Mouse (Mus musculus) hindbrain, embryonic 10.5 days (tissue): ENCODE data around the gene Olfr1274-ps. TPM values are rescaled to one million over a fixed set of nuclear protein-coding genes. Genes with fewer than 3 reads are reported as not detected.
"Not testable (repeated sequence)": the region's sequence is repeated elsewhere in the genome, so short reads cannot be mapped to it uniquely, and the experiment has no call there.

ENCODE experiments used
- DNase-seq: peaks from one replicate; pipeline ENCODE4 v3.0.0-alpha.2; 2017; ENCODE audit warnings: low spot score
- H3K27ac ChIP-seq: fragments of 300-500 bp; sonication (generic); 2 replicates; pipeline ENCODE4 v1.5.1; 2016; ENCODE audit warnings: mild to moderate bottlenecking, moderate library complexity
- H3K27me3 ChIP-seq: fragments of 300-500 bp; sonication (generic); 2 replicates; pipeline ENCODE4 v1.6.1; 2016; ENCODE audit warnings: mild to moderate bottlenecking; ENCODE audit not compliant: poor library complexity, insufficient read depth, severe bottlenecking
- H3K36me3 ChIP-seq: fragments of 300-500 bp; sonication (generic); 2 replicates; pipeline ENCODE4 v1.6.1; 2016; ENCODE audit warnings: mild to moderate bottlenecking, moderate library complexity
- H3K4me1 ChIP-seq: fragments of 300-500 bp; sonication (generic); replicated peaks from 2 replicates; pipeline ENCODE4 v1.6.1; 2016; ENCODE audit warnings: mild to moderate bottlenecking
- H3K4me3 ChIP-seq: fragments of 300-500 bp; sonication (generic); 2 replicates; pipeline ENCODE4 v1.5.1; 2016; ENCODE audit warnings: mild to moderate bottlenecking, moderate library complexity
- H3K9me3 ChIP-seq: fragments of 300-500 bp; sonication (generic); 2 replicates; pipeline ENCODE4 v1.6.1; 2016; ENCODE audit warnings: mild to moderate bottlenecking, moderate library complexity
- WGBS: fragments of 180-500 bp; shearing (Covaris S2); methylation state at CpG from one replicate; pipeline ENCODE4 v1.1.7; 2016; 5-methylcytosine and 5-hydroxymethylcytosine counted together
- polyA plus RNA-seq: library from polyadenylated mRNA; unstranded; fragments of >200 nt; fragmentation: Nextera tagmentation; extraction: Ambion mirVana; gene quantifications from 2 replicates; pipeline ENCODE4 v1.2.1, GENCODE M21; 2016

Olfr1274-ps gene
- polyA plus RNA-seq: not detected in 2 replicates

- H3K9me3 ChIP-seq, H3K27ac ChIP-seq, H3K27me3 ChIP-seq, DNase-seq, H3K36me3 ChIP-seq, H3K4me3 ChIP-seq, H3K4me1 ChIP-seq: not testable (repeated sequence)
- WGBS: 84% methylated on average over 6 of the region's 7 CpGs
Observed at GRCm38 (mm10) chr2:90398633-90399107, at the start of gene Olfr1274-ps. Gene Olfr1274-ps, plus strand, starts transcription at chr2:90398683.

GRCm38 (mm10) chr2:90351047-90351446 lies 47.4 kb upstream of the Olfr1274-ps start:
- no CpG with 5 or more reads among the region's 6 CpGs for WGBS

GRCm38 (mm10) chr2:90351540-90351939 lies 46.9 kb upstream of the Olfr1274-ps start:
- not testable (repeated sequence) for H3K27me3 ChIP-seq, H3K36me3 ChIP-seq, H3K4me1 ChIP-seq, H3K4me3 ChIP-seq, DNase-seq, H3K27ac ChIP-seq, H3K9me3 ChIP-seq
- no CpG with 5 or more reads among the region's 3 CpGs for WGBS

More at GRCm38 (mm10) chr2:90351047-90351446, 47.4 kb upstream of the Olfr1274-ps start:
- DNase-seq, H3K27ac ChIP-seq, H3K9me3 ChIP-seq, H3K36me3 ChIP-seq, H3K4me3 ChIP-seq, H3K27me3 ChIP-seq, H3K4me1 ChIP-seq: not testable (repeated sequence)

- not testable (repeated sequence) for DNase-seq, H3K4me3 ChIP-seq, H3K27me3 ChIP-seq, H3K9me3 ChIP-seq, H3K4me1 ChIP-seq, H3K36me3 ChIP-seq, H3K27ac ChIP-seq
- WGBS: no CpG with 5 or more reads among the region's 5 CpGs
Observed at GRCm38 (mm10) chr2:90359229-90359628, 39.3 kb upstream of the Olfr1274-ps start.

GRCm38 (mm10) chr2:90360199-90360598 lies 38.3 kb upstream of the Olfr1274-ps start:
- not testable (repeated sequence) for H3K36me3 ChIP-seq, H3K9me3 ChIP-seq, DNase-seq, H3K27ac ChIP-seq, H3K4me1 ChIP-seq, H3K27me3 ChIP-seq, H3K4me3 ChIP-seq
- no CpG with 5 or more reads among the region's 4 CpGs for WGBS

GRCm38 (mm10) chr2:90414110-90414821 lies 15.8 kb downstream of the Olfr1274-ps start:
- not testable (repeated sequence) for H3K4me3 ChIP-seq, H3K9me3 ChIP-seq, H3K27me3 ChIP-seq, H3K36me3 ChIP-seq, H3K27ac ChIP-seq, DNase-seq, H3K4me1 ChIP-seq
- 82% methylated on average over 4 of the region's 4 CpGs for WGBS

GRCm38 (mm10) chr2:90422282-90422681 lies 23.8 kb downstream of the Olfr1274-ps start:
- H3K27ac ChIP-seq, H3K4me3 ChIP-seq, H3K9me3 ChIP-seq, H3K4me1 ChIP-seq, DNase-seq, H3K27me3 ChIP-seq, H3K36me3 ChIP-seq: not testable (repeated sequence)
- 87% methylated on average over 6 of the region's 6 CpGs for WGBS

GRCm38 (mm10) chr2:90424937-90425336 lies 26.5 kb downstream of the Olfr1274-ps start:
- not testable (repeated sequence) for DNase-seq, H3K9me3 ChIP-seq, H3K4me1 ChIP-seq, H3K36me3 ChIP-seq, H3K27ac ChIP-seq, H3K27me3 ChIP-seq, H3K4me3 ChIP-seq
- WGBS: no CpG with 5 or more reads among the region's 4 CpGs

- 100% methylated on average over 1 of the region's 11 CpGs for WGBS
- not testable (repeated sequence) for H3K27me3 ChIP-seq, H3K36me3 ChIP-seq, H3K4me3 ChIP-seq, H3K4me1 ChIP-seq, DNase-seq, H3K27ac ChIP-seq, H3K9me3 ChIP-seq
Observed at GRCm38 (mm10) chr2:90428988-90429717, 30.7 kb downstream of the Olfr1274-ps start.

GRCm38 (mm10) chr2:90429782-90430181 lies 31.3 kb downstream of the Olfr1274-ps start:
- no CpG with 5 or more reads among the region's 4 CpGs for WGBS
- H3K27me3 ChIP-seq, H3K36me3 ChIP-seq, DNase-seq, H3K4me3 ChIP-seq, H3K9me3 ChIP-seq, H3K27ac ChIP-seq, H3K4me1 ChIP-seq: not testable (repeated sequence)

GRCm38 (mm10) chr2:90437453-90437852 lies 39.0 kb downstream of the Olfr1274-ps start:
- not testable (repeated sequence) for DNase-seq, H3K27me3 ChIP-seq, H3K27ac ChIP-seq, H3K36me3 ChIP-seq, H3K9me3 ChIP-seq, H3K4me3 ChIP-seq, H3K4me1 ChIP-seq
- 83% methylated on average over 1 of the region's 5 CpGs for WGBS

- not testable (repeated sequence) for H3K27me3 ChIP-seq, H3K9me3 ChIP-seq, H3K4me1 ChIP-seq, H3K27ac ChIP-seq, H3K4me3 ChIP-seq, DNase-seq, H3K36me3 ChIP-seq
Observed at GRCm38 (mm10) chr2:90440169-90440568, 41.7 kb downstream of the Olfr1274-ps start.

- not testable (repeated sequence) for H3K9me3 ChIP-seq, H3K27me3 ChIP-seq, H3K4me3 ChIP-seq, H3K36me3 ChIP-seq, H3K27ac ChIP-seq, H3K4me1 ChIP-seq
- peak; percentile 6 for DNase-seq
- 25% methylated on average over 4 of the region's 4 CpGs for WGBS
Observed at GRCm38 (mm10) chr2:90441811-90442210, 43.3 kb downstream of the Olfr1274-ps start.
